Mouse (Mus musculus): Measurements from ENCODE around the gene Mbd5. TPM values are rescaled to one million over a fixed set of nuclear protein-coding genes. Genes with fewer than 3 reads are reported as not detected.

Gene Mbd5
- polyA plus RNA-seq, 1 experiment, result 4.1 TPM

- no peaks in the 10 kb centered on the region for H3K36me3 ChIP-seq (ENCODE audit: control insufficient read depth, insufficient read depth, low read length)
- no peak overlapping the region for H3K4me3 ChIP-seq (ENCODE audit: extremely low read depth, insufficient read depth, insufficient read length)
- DNase-seq (ENCODE audit: low read depth in 1 of 2, low spot score in 2 of 2), result no peak
- H3K4me1 ChIP-seq (ENCODE audit: control insufficient read depth, insufficient read depth, insufficient read length), result no peaks in the 10 kb centered on the region
- TF ChIP-seq POLR2A (IDR thresholded peaks at IDR 0.05; ENCODE audit: low read depth, low read length), result no peak
- no peak for TF ChIP-seq CTCF (IDR thresholded peaks at IDR 0.05; ENCODE audit: extremely low read depth, insufficient read depth, insufficient read length, insufficient replicate concordance)
- no peaks in the 10 kb centered on the region for H3K27me3 ChIP-seq (ENCODE audit: control insufficient read depth, insufficient read depth, low read length)
- 90% methylated on average over 2 of the region's 2 CpGs for WGBS
- H3K27ac ChIP-seq (ENCODE audit: insufficient read depth, low read length), result no peak overlapping the region
Observed at GRCm38 (mm10) chr2:49264092-49264491, 314.8 kb downstream of the Mbd5 start.

- H3K4me3 ChIP-seq (ENCODE audit: extremely low read depth, insufficient read depth, insufficient read length), result no peak overlapping the region
- WGBS, result 89% methylated on average over 11 of the region's 11 CpGs
- no peaks in the 10 kb centered on the region; the same call in 1 of the 2 replicates for H3K4me1 ChIP-seq (ENCODE audit: control insufficient read depth, insufficient read depth, insufficient read length)
- H3K27me3 ChIP-seq (ENCODE audit: control insufficient read depth, insufficient read depth, low read length), result no peaks in the 10 kb centered on the region
- H3K27ac ChIP-seq (ENCODE audit: insufficient read depth, low read length), result no peak overlapping the region
- TF ChIP-seq CTCF (IDR thresholded peaks at IDR 0.05; ENCODE audit: extremely low read depth, insufficient read depth, insufficient read length, insufficient replicate concordance) (no peak), POLR2A (IDR thresholded peaks at IDR 0.05; ENCODE audit: low read depth, low read length) (no peak)
- no peak for DNase-seq (ENCODE audit: low read depth in 1 of 2, low spot score in 2 of 2)
- no peaks in the 10 kb centered on the region for H3K36me3 ChIP-seq (ENCODE audit: control insufficient read depth, insufficient read depth, low read length)
Observed at GRCm38 (mm10) chr2:49272295-49272967, 323.1 kb downstream of the Mbd5 start.

GRCm38 (mm10) chr2:49276017-49276722, 326.9 kb downstream of the Mbd5 start:
- TF ChIP-seq CTCF (IDR thresholded peaks at IDR 0.05; ENCODE audit: extremely low read depth, insufficient read depth, insufficient read length, insufficient replicate concordance) (no peak), POLR2A (IDR thresholded peaks at IDR 0.05; ENCODE audit: low read depth, low read length) (no peak)
- Histone ChIP-seq H3K4me3 (ENCODE audit: extremely low read depth, insufficient read depth, insufficient read length) (no peak overlapping the region), H3K27ac (ENCODE audit: insufficient read depth, low read length) (no peak overlapping the region), H3K4me1 (ENCODE audit: control insufficient read depth, insufficient read depth, insufficient read length) (no peaks in the 10 kb centered on the region; the same call in 1 of the 2 replicates), H3K27me3 (ENCODE audit: control insufficient read depth, insufficient read depth, low read length) (no peaks in the 10 kb centered on the region), H3K36me3 (ENCODE audit: control insufficient read depth, insufficient read depth, low read length) (no peaks in the 10 kb centered on the region; the same call in 1 of the 2 replicates)
- no peak for DNase-seq (ENCODE audit: low read depth in 1 of 2, low spot score in 2 of 2)
- WGBS, result 63% methylated on average over 4 of the region's 4 CpGs

GRCm38 (mm10) chr2:49280496-49280895, 331.2 kb downstream of the Mbd5 start:
- Histone ChIP-seq H3K27ac (ENCODE audit: insufficient read depth, low read length) (no peak overlapping the region), H3K36me3 (ENCODE audit: control insufficient read depth, insufficient read depth, low read length) (no peaks in the 10 kb centered on the region; the same call in 1 of the 2 replicates), H3K27me3 (ENCODE audit: control insufficient read depth, insufficient read depth, low read length) (no peaks in the 10 kb centered on the region), H3K4me1 (ENCODE audit: control insufficient read depth, insufficient read depth, insufficient read length) (no peaks in the 10 kb centered on the region; the same call in 1 of the 2 replicates), H3K4me3 (ENCODE audit: extremely low read depth, insufficient read depth, insufficient read length) (no peak overlapping the region)
- TF ChIP-seq POLR2A (IDR thresholded peaks at IDR 0.05; ENCODE audit: low read depth, low read length) (no peak), CTCF (IDR thresholded peaks at IDR 0.05; ENCODE audit: extremely low read depth, insufficient read depth, insufficient read length, insufficient replicate concordance) (no peak)
- no peak for DNase-seq (ENCODE audit: low read depth in 1 of 2, low spot score in 2 of 2)

GRCm38 (mm10) chr2:49283583-49283982, 334.3 kb downstream of the Mbd5 start:
- Histone ChIP-seq H3K4me1 (ENCODE audit: control insufficient read depth, insufficient read depth, insufficient read length) (no peaks in the 10 kb centered on the region), H3K36me3 (ENCODE audit: control insufficient read depth, insufficient read depth, low read length) (no peaks in the 10 kb centered on the region; the same call in 1 of the 2 replicates), H3K4me3 (ENCODE audit: extremely low read depth, insufficient read depth, insufficient read length) (no peak overlapping the region), H3K27me3 (ENCODE audit: control insufficient read depth, insufficient read depth, low read length) (no peaks in the 10 kb centered on the region), H3K27ac (ENCODE audit: insufficient read depth, low read length) (no peak overlapping the region)
- DNase-seq (ENCODE audit: low read depth in 1 of 2, low spot score in 2 of 2), result no peak
- no peak for TF ChIP-seq CTCF (IDR thresholded peaks at IDR 0.05; ENCODE audit: extremely low read depth, insufficient read depth, insufficient read length, insufficient replicate concordance)
- TF ChIP-seq POLR2A (IDR thresholded peaks at IDR 0.05; ENCODE audit: low read depth, low read length), result no peak

GRCm38 (mm10) chr2:49286965-49287364, 337.7 kb downstream of the Mbd5 start:
- TF ChIP-seq POLR2A (IDR thresholded peaks at IDR 0.05; ENCODE audit: low read depth, low read length) (no peak), CTCF (IDR thresholded peaks at IDR 0.05; ENCODE audit: extremely low read depth, insufficient read depth, insufficient read length, insufficient replicate concordance) (no peak)
- no peaks in the 10 kb centered on the region for H3K4me1 ChIP-seq (ENCODE audit: control insufficient read depth, insufficient read depth, insufficient read length)
- no peak for DNase-seq (ENCODE audit: low read depth in 1 of 2, low spot score in 2 of 2)
- no peaks in the 10 kb centered on the region for H3K27me3 ChIP-seq (ENCODE audit: control insufficient read depth, insufficient read depth, low read length)
- H3K4me3 ChIP-seq (ENCODE audit: extremely low read depth, insufficient read depth, insufficient read length), result no peak overlapping the region
- no peak overlapping the region for H3K27ac ChIP-seq (ENCODE audit: insufficient read depth, low read length)
- no peaks in the 10 kb centered on the region for H3K36me3 ChIP-seq (ENCODE audit: control insufficient read depth, insufficient read depth, low read length)
- 81% methylated on average over 1 of the region's 1 CpGs for WGBS

- H3K27me3 ChIP-seq (ENCODE audit: control insufficient read depth, insufficient read depth, low read length), result no peaks in the 10 kb centered on the region; the same call in 1 of the 2 replicates
- TF ChIP-seq POLR2A (IDR thresholded peaks at IDR 0.05; ENCODE audit: low read depth, low read length), result no peak
- TF ChIP-seq CTCF (IDR thresholded peaks at IDR 0.05; ENCODE audit: extremely low read depth, insufficient read depth, insufficient read length, insufficient replicate concordance), result no peak
- 82% methylated on average over 2 of the region's 2 CpGs for WGBS
- no peak for DNase-seq (ENCODE audit: low read depth in 1 of 2, low spot score in 2 of 2)
- no peaks in the 10 kb centered on the region for H3K36me3 ChIP-seq (ENCODE audit: control insufficient read depth, insufficient read depth, low read length)
- no peaks in the 10 kb centered on the region for H3K4me1 ChIP-seq (ENCODE audit: control insufficient read depth, insufficient read depth, insufficient read length)
- no peak overlapping the region for H3K27ac ChIP-seq (ENCODE audit: insufficient read depth, low read length)
- no peak overlapping the region for H3K4me3 ChIP-seq (ENCODE audit: extremely low read depth, insufficient read depth, insufficient read length)
Observed at GRCm38 (mm10) chr2:49291709-49292108, 342.4 kb downstream of the Mbd5 start.
